Comparison of ENCODE assay signal across 8 mouse cellular contexts in the genomic region with DNA sequence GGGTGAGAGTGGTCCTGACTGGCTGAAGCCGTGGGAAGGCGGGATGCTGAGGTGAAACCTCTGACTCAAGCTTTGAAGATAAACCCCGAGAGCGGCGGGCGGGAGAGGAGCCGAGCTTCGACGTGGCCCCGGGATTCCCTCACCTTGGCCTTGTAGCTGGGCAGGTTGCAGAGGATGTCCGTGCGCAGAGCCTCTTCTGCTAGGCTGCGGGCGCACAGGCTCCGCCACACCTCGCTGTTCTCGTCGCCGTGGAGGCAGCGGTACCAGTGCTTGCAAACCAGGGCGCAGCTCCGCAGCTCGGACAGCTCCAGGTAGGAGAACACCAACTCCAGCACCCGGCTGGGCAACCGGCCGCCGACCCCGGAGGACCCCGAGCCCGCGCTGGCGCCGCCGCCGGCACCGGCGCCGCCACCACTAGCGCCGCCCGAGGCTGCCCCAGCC. TPM values are rescaled to one million over a fixed set of nuclear protein-coding genes. Genes with fewer than 3 reads are reported as not detected.
DNase-seq lines count a peak whose midpoint lies in the region; ATAC-seq and TF ChIP-seq lines count a peak whose summit lies in the region.

No protein-coding gene starts in this region.

- no peaks in the 10 kb centered on the region for H3K36me3 ChIP-seq in ES-Bruce4 (ENCODE audit: control insufficient read depth, insufficient read depth, low read length, poor library complexity, severe bottlenecking)
- no peaks in the 10 kb centered on the region for H3K36me3 ChIP-seq in embryonic facial prominence, embryonic 11.5 days (replicated peaks; ENCODE audit: control insufficient read depth, insufficient read depth, low read depth, low read length)
- H3K36me3 ChIP-seq in heart, embryonic 13.5 days = no peaks in the 10 kb centered on the region

- ATAC-seq in embryonic facial prominence, embryonic 11.5 days (replicated peaks; ENCODE audit: insufficient number of reproducible peaks, low FRiP score, low TSS enrichment, low read depth) = peak; percentile 65
- peak; percentile 33 for ATAC-seq in heart, embryonic 13.5 days (ENCODE audit: extremely low read depth, insufficient number of reproducible peaks, low FRiP score, low TSS enrichment)

- H3K27me3 ChIP-seq in ES-Bruce4 (ENCODE audit: control insufficient read depth, insufficient read depth, low read length, poor library complexity, severe bottlenecking) = no peaks in the 10 kb centered on the region
- no peaks in the 10 kb centered on the region for H3K27me3 ChIP-seq in embryonic facial prominence, embryonic 11.5 days (ENCODE audit: control insufficient read depth, insufficient read depth, low read length)
- H3K27me3 ChIP-seq in heart, embryonic 13.5 days (replicated peaks) = no peaks in the 10 kb centered on the region

- H3K9me3 ChIP-seq in ES-Bruce4 (replicated peaks; ENCODE audit: control insufficient read depth, insufficient read depth, low read length, poor library complexity, severe bottlenecking) = no peaks in the 10 kb centered on the region
- no peaks in the 10 kb centered on the region for H3K9me3 ChIP-seq in embryonic facial prominence, embryonic 11.5 days (replicated peaks; ENCODE audit: control insufficient read depth, low read length)
- no peaks in the 10 kb centered on the region for H3K9me3 ChIP-seq in heart, embryonic 13.5 days

- no peak for TF ChIP-seq CTCF in ES-Bruce4 (IDR thresholded peaks at IDR 0.05; ENCODE audit: low read depth, low read length)
- TF ChIP-seq CTCF in lung, adult 2 months (IDR thresholded peaks at IDR 0.05; ENCODE audit: insufficient read depth, low read length) = no peak

- H3K4me3 ChIP-seq in ES-Bruce4 (ENCODE audit: low read depth, low read length) = peak overlapping the region; percentile 81
- H3K4me3 ChIP-seq in embryonic facial prominence, embryonic 11.5 days (ENCODE audit: low read depth, low read length) = peak overlapping the region; percentile 83
- peak overlapping the region; percentile 83 for H3K4me3 ChIP-seq in heart, embryonic 13.5 days
- peak overlapping the region; percentile 58 for H3K4me3 ChIP-seq in lung, adult 2 months (replicated peaks; ENCODE audit: extremely low read depth, low read depth, low read length)

- TF ChIP-seq EP300 in ES-Bruce4 (IDR thresholded peaks at IDR 0.05; ENCODE audit: insufficient read depth, low read depth, low read length) = no peak

- peak overlapping the region; percentile 54 for H3K4me2 ChIP-seq in embryonic facial prominence, embryonic 11.5 days (ENCODE audit: low read depth, low read length)
- H3K4me2 ChIP-seq in heart, embryonic 13.5 days = peak overlapping the region; percentile 87

- no peak for TF ChIP-seq POLR2A in ES-Bruce4 (IDR thresholded peaks at IDR 0.05; ENCODE audit: insufficient read depth, low read length)
- no peak for TF ChIP-seq POLR2A in lung, adult 2 months (IDR thresholded peaks at IDR 0.05; ENCODE audit: borderline replicate concordance, extremely low read depth, low read depth, low read length)

- peak; percentile 56 for DNase-seq in adrenal gland, postnatal 25 days
- DNase-seq in embryonic facial prominence, embryonic 11.5 days (ENCODE audit: low spot score) = peak; percentile 60
- peak; percentile 64 for DNase-seq in kidney, postnatal 10 days
- peak; percentile 52 for DNase-seq in lung, adult 2 months
- DNase-seq in ovary, postnatal 14 days (ENCODE audit: low spot score) = peak; percentile 19
- peak; percentile 67 for DNase-seq in thymus, postnatal 4 days

- H3K4me1 ChIP-seq in ES-Bruce4 (ENCODE audit: control insufficient read depth, insufficient read depth, low read length) = peaks cover 3% of the 10 kb centered on the region
- no peaks in the 10 kb centered on the region for H3K4me1 ChIP-seq in embryonic facial prominence, embryonic 11.5 days (ENCODE audit: control insufficient read depth, insufficient read depth, low read length)
- peaks cover 39% of the 10 kb centered on the region for H3K4me1 ChIP-seq in heart, embryonic 13.5 days
- H3K4me1 ChIP-seq in lung, adult 2 months (ENCODE audit: control insufficient read depth, insufficient read depth, low read length) = no peaks in the 10 kb centered on the region; the same call in 1 of the 2 replicates

- peak overlapping the region; percentile 21; the same call in 1 of the 2 replicates for H3K27ac ChIP-seq in ES-Bruce4 (ENCODE audit: insufficient read depth, low read length)
- H3K27ac ChIP-seq in embryonic facial prominence, embryonic 11.5 days (replicated peaks; ENCODE audit: low read depth, low read length) = peak overlapping the region; percentile 90
- H3K27ac ChIP-seq in heart, embryonic 13.5 days (replicated peaks) = peak overlapping the region; percentile 94

- WGBS in embryonic facial prominence, embryonic 11.5 days = under 1% methylated on average over 24 of the region's 41 CpGs
- under 1% methylated on average over 35 of the region's 41 CpGs for WGBS in heart, embryonic 13.5 days
- under 1% methylated on average over 41 of the region's 41 CpGs for WGBS in lung, adult 2 months

- H3K9ac ChIP-seq in ES-Bruce4 (ENCODE audit: low read depth, poor library complexity, severe bottlenecking) = peak overlapping the region; percentile 83
- peak overlapping the region; percentile 91 for H3K9ac ChIP-seq in embryonic facial prominence, embryonic 11.5 days (replicated peaks; ENCODE audit: low read length)
- peak overlapping the region; percentile 94 for H3K9ac ChIP-seq in heart, embryonic 13.5 days

RNA-seq across cellular contexts. Expression of a gene that starts 0.6 kb away (rescaled TPM):
- 15.5 and 16.0 TPM in 2 replicates for polyA plus RNA-seq in ES-Bruce4 (2011; ENCODE audit: insufficient read depth, insufficient read length, low read depth, missing spikeins)
- total RNA-seq in adrenal gland, postnatal 25 days (2021) = 19.6 and 22.8 TPM in 2 replicates
- polyA plus RNA-seq in embryonic facial prominence, embryonic 11.5 days (2014; fragmentation: Nextera tagmentation; extraction: Ambion mirVana) = 18.8 and 24.2 TPM in 2 replicates
- 3.7 and 5.8 TPM in 2 replicates for polyA plus RNA-seq in heart, embryonic 13.5 days (2015; fragmentation: Nextera tagmentation; extraction: Ambion mirVana)
- polyA plus RNA-seq in lung, adult 2 months (2012; rRNA removed) = 3.7 and 5.2 TPM in 2 replicates

RNA-seq across cellular contexts. Expression of a gene that starts 0.7 kb away (rescaled TPM):
- 15.9 and 17.5 TPM in 2 replicates for polyA plus RNA-seq in ES-Bruce4 (2011; ENCODE audit: insufficient read depth, insufficient read length, low read depth, missing spikeins)
- 15.1 and 16.3 TPM in 2 replicates for total RNA-seq in adrenal gland, postnatal 25 days (2021)
- polyA plus RNA-seq in embryonic facial prominence, embryonic 11.5 days (2014; fragmentation: Nextera tagmentation; extraction: Ambion mirVana) = 21.1 and 21.2 TPM in 2 replicates
- 8.4 and 11.0 TPM in 2 replicates for polyA plus RNA-seq in heart, embryonic 13.5 days (2015; fragmentation: Nextera tagmentation; extraction: Ambion mirVana)
- polyA plus RNA-seq in lung, adult 2 months (2012; rRNA removed) = 2.6 and 5.5 TPM in 2 replicates

RNA-seq across cellular contexts. Expression of a gene that starts 24.9 kb away (rescaled TPM):
- polyA plus RNA-seq in ES-Bruce4 (2011; ENCODE audit: insufficient read depth, insufficient read length, low read depth, missing spikeins) = not detected in 2 replicates
- 0.36 TPM in 1 of 2 replicates, not detected in the other for total RNA-seq in adrenal gland, postnatal 25 days (2021)
- polyA plus RNA-seq in embryonic facial prominence, embryonic 11.5 days (2014; fragmentation: Nextera tagmentation; extraction: Ambion mirVana) = not detected in 2 replicates
- polyA plus RNA-seq in heart, embryonic 13.5 days (2015; fragmentation: Nextera tagmentation; extraction: Ambion mirVana) = 0.17 and 0.20 TPM in 2 replicates
- 0.13 TPM in 1 of 2 replicates, not detected in the other for polyA plus RNA-seq in lung, adult 2 months (2012; rRNA removed)

RNA-seq across cellular contexts. Expression of a gene that starts 30.9 kb away (rescaled TPM):
- 27.2 and 31.0 TPM in 2 replicates for polyA plus RNA-seq in ES-Bruce4 (2011; ENCODE audit: insufficient read depth, insufficient read length, low read depth, missing spikeins)
- total RNA-seq in adrenal gland, postnatal 25 days (2021) = 29.1 and 33.9 TPM in 2 replicates
- 25.4 and 26.0 TPM in 2 replicates for polyA plus RNA-seq in embryonic facial prominence, embryonic 11.5 days (2014; fragmentation: Nextera tagmentation; extraction: Ambion mirVana)
- 17.6 and 18.0 TPM in 2 replicates for polyA plus RNA-seq in heart, embryonic 13.5 days (2015; fragmentation: Nextera tagmentation; extraction: Ambion mirVana)
- 8.2 and 12.0 TPM in 2 replicates for polyA plus RNA-seq in lung, adult 2 months (2012; rRNA removed)

Comparison
In these comparisons a context has a peak if more than half of its experiments do, and no peak if none do; other contexts are left out.
1. Peak in every context shown above with its lines: DNase-seq, ATAC-seq, H3K4me3 ChIP-seq and H3K27ac ChIP-seq.
2. H3K27ac ChIP-seq: peak in every context shown above with its lines; median percentile 94 in heart, embryonic 13.5 days; 90 in embryonic facial prominence, embryonic 11.5 days; 21 in ES-Bruce4.